Mouse (Mus musculus) cortical plate, adult 2 months (tissue): ENCODE results near the gene Il1rl2. TPM values are rescaled to one million over a fixed set of nuclear protein-coding genes. Genes with fewer than 3 reads are reported as not detected.
A peak's percentile ranks its signal among the peaks of the same experiment; 100 is the strongest.

Experiments
- H3K27ac ChIP-seq: fragments of 200-500 bp; 2 replicates; pipeline ENCODE4 v1.5.1; 2012; ENCODE audit warnings: low read length, control low read depth, inconsistent platforms; ENCODE audit not compliant: insufficient read depth
- H3K4me1 ChIP-seq: fragments of 200-500 bp; 2 replicates; pipeline ENCODE4 v1.6.1; 2011; ENCODE audit warnings: low read length; ENCODE audit not compliant: control insufficient read depth, insufficient read depth
- H3K4me3 ChIP-seq: fragments of 200-500 bp; 2 replicates; pipeline ENCODE4 v1.5.1; 2011; ENCODE audit warnings: mild to moderate bottlenecking, low read length, control low read depth; ENCODE audit not compliant: insufficient read depth
- CTCF ChIP-seq: fragments of 200-500 bp; IDR thresholded peaks from 2 replicates; pipeline ENCODE4 v1.5.1; 2011; ENCODE audit warnings: mild to moderate bottlenecking, control low read depth, low read length; ENCODE audit not compliant: insufficient read depth; ENCODE audit errors: extremely low read depth
- POLR2A ChIP-seq: fragments of 200-500 bp; IDR thresholded peaks from 2 replicates; pipeline ENCODE4 v1.6.1; 2011; ENCODE audit warnings: mild to moderate bottlenecking, low read length, control low read depth; ENCODE audit not compliant: insufficient read depth; ENCODE audit errors: extremely low read depth
- polyA plus RNA-seq: library from polyadenylated mRNA; depleted of rRNA; stranded (reverse); fragments of >200 nt; gene quantifications from 2 replicates; pipeline ENCODE4 v1.2.3, GENCODE M21; 2012

The Il1rl2 gene
- polyA plus RNA-seq, 1 experiment, result 0.65 TPM

DNA sequence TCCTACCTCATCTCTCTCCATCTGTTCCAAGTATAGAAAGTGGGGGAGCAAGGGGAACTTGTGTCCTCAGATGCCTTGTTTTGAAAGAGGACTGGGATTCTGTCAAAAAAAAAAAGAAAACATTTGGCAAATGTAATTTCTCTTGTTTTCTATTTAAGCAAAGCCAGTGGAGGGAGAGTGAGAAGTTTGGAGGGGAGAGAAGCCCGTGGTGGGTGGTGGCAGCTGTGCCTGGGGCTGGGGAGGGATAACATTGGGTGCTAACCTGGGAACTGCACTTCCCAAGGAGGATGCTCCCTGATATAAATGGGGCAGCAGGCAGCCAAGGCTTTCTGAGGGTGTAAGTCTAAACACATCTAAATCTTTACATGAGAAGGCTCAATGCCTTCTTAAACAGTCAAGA, 37.2 kb downstream of the Il1rl2 start:
- Histone ChIP-seq H3K4me1 (0 out of 2 replicates have a peak, but pooled peaks cover 1% of the 10 kb centered on the region), H3K4me3 (no peak overlapping the region), H3K27ac (no peak overlapping the region)
- TF ChIP-seq CTCF (no peak), POLR2A (no peak)

DNA sequence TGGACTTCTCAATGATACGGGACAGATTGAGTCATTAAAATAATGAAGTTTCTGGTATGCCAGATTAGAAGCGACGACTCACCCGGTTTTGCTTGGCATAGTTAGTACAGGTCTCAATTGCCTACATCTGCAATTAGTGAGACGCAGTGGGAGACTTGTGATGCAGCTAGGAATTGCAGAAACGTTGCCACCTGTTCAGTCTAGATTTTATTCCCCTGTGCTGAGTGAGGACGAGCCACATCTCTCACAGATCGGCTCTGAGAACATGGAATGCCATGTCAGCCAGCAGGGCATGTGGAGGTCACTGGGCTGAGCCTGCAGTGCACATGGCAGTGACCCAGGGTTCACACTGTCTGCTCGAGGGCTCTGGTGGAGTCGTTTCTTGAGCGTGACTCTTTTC, 38.4 kb downstream of the Il1rl2 start:
- H3K4me3 ChIP-seq, result no peak overlapping the region
- TF ChIP-seq CTCF, result no peak
- TF ChIP-seq POLR2A, result no peak
- no peak overlapping the region for H3K27ac ChIP-seq
- H3K4me1 ChIP-seq, result 0 out of 2 replicates have a peak, but pooled peaks cover 1% of the 10 kb centered on the region

DNA sequence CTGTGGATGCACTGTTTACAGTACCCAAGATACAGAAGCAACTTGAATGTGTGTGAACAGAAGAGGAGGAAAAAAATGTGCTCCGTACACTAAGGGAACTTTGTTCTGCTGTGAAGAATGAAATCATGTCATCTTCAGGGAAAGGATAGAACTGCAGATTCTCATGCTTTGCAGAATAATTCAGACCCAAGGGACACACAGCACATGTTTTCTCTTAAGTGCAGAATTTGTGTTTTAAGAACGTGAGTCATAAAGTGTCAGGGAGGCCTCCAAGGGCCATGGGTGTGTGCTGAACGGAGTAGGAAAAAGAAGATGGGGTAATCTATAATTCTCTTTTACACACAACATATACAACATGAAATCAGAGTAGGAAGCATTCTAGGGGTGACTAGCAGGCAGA, 48.5 kb downstream of the Il1rl2 start:
- H3K27ac ChIP-seq, result no peak overlapping the region
- no peaks in the 10 kb centered on the region for H3K4me1 ChIP-seq
- H3K4me3 ChIP-seq, result no peak overlapping the region
- TF ChIP-seq POLR2A, result no peak
- TF ChIP-seq CTCF, result no peak

DNA sequence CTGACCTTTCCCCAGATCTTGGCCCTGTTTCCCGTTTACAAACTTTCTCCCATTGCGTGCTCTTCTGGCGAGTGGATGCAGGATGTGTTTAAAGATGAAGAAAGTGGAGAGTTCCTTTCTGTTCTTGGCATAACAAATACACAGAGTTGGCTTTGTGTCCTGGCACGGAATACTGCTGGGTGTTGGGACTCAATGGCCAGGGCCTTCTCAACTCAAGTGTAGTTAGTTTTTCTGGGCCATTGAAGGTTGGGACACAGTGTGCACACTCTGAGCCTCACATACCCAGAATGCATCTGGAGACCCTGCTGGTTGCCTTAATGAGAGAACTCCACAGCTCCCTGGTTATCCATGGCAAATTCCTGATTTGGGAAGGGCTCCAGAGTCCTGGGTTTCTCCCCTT, 50.7 kb downstream of the Il1rl2 start:
- no peak overlapping the region for H3K27ac ChIP-seq
- H3K4me3 ChIP-seq, result no peak overlapping the region
- no peaks in the 10 kb centered on the region for H3K4me1 ChIP-seq
- TF ChIP-seq CTCF (no peak), POLR2A (no peak)

DNA sequence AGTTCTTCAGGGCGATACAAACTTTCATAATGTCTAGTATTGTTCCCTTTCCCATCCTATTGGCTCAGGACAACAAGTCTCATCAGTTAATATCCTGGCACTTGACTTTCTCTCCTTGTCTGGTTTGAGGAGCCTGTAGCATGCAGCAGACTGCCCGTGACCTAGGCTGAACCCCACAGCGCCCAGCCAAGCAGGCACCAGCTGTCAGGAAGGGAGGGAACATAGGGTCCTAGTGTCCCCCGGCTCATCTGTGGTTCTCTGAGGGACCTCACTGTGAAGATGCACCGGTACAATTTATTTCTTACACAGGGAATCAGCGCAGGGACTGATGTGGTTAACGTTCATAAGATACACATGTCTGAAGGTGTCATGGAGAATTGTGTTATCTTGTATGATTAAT, 52.3 kb downstream of the Il1rl2 start:
- no peak overlapping the region for H3K27ac ChIP-seq
- H3K4me1 ChIP-seq, result no peaks in the 10 kb centered on the region
- TF ChIP-seq CTCF (no peak), POLR2A (no peak)
- no peak overlapping the region for H3K4me3 ChIP-seq

DNA sequence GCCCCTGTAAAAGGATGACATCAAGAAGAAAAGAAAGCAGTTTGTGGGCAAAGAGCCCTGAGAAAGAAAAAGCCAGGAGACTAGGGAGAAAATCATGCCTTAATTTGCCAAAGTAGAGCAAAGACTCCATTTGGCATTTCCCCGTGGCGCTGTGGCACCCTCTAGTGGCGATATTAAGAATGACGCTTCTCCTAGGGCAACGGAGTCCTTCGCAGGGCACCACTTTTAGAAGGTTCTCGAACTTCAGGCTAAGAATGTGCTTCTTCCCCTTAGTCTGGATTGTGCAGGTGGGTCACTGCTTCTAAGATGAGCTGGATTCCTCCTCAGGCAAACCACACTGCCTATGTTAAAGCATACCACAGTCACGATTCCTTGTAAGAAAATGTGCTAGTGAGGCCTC, 54.4 kb downstream of the Il1rl2 start:
- H3K4me1 ChIP-seq, result no peaks in the 10 kb centered on the region
- H3K27ac ChIP-seq, result no peak overlapping the region
- H3K4me3 ChIP-seq, result no peak overlapping the region
- TF ChIP-seq CTCF (peak; percentile 99), POLR2A (no peak)

DNA sequence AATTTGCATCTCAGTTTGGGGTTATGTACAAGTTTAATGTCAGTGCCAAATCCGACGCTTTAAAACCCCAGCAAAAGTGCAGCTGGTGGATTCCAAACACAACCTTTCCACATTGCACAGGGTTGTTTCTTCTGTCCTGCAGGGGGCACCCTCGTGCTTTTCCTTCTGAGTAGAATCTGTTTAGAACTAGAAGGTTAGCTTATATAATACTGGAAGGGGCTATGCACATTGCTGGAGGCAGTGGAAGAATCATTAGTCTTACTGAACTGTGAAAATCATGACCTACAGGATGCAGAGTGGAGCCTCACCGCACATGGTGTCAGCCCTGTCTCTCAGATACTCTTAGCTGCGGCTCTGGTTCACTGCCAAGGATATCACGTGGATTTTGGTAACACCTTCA, 55.7 kb downstream of the Il1rl2 start:
- Histone ChIP-seq H3K4me1 (no peaks in the 10 kb centered on the region), H3K27ac (no peak overlapping the region), H3K4me3 (no peak overlapping the region)
- TF ChIP-seq POLR2A (no peak), CTCF (peak; percentile 60; the same call in 1 of the 2 replicates)

DNA sequence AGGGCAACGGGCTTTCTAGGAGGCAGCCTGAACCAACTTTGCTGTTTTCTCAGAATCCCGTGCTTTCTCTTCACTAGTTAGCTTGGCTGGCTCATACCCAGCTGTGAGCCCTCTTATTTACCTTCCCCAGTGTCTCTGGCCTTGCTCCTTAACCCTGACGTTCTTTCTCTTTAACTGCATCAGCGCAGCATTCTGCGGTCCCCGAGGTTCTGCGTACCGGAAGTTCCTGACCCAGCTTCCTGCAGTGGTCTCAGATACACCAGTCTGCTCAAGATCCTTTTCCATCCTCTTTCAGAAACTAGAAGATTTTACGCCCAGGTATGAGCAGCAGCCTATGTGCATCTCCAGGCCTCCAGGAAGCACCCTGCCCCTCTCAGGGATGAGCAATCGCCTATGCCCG, 56.6 kb downstream of the Il1rl2 start:
- no peak for TF ChIP-seq CTCF
- TF ChIP-seq POLR2A, result no peak
- H3K27ac ChIP-seq, result no peak overlapping the region
- no peak overlapping the region for H3K4me3 ChIP-seq
- no peaks in the 10 kb centered on the region for H3K4me1 ChIP-seq

DNA sequence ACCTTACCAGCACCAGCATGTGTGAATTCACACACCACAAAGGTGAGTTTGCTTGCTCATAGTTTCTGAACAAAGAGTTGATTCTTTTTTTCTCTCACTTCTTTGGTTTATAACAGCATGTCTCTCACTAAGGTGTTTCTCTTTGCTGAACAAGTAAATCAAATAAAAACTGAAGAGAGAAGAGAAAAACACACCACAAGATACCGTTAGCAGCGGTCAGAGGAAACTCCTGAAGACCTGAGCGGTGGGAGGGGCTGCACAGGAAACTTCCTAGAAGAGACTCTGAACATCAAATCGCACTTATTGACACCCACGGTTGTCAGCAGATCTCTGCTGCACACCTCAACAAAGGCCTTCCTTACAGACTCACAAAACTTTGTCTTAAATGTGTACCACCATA, 58.4 kb downstream of the Il1rl2 start:
- no peaks in the 10 kb centered on the region for H3K4me1 ChIP-seq
- no peak for TF ChIP-seq CTCF
- TF ChIP-seq POLR2A, result no peak
- H3K27ac ChIP-seq, result no peak overlapping the region
- H3K4me3 ChIP-seq, result no peak overlapping the region

DNA sequence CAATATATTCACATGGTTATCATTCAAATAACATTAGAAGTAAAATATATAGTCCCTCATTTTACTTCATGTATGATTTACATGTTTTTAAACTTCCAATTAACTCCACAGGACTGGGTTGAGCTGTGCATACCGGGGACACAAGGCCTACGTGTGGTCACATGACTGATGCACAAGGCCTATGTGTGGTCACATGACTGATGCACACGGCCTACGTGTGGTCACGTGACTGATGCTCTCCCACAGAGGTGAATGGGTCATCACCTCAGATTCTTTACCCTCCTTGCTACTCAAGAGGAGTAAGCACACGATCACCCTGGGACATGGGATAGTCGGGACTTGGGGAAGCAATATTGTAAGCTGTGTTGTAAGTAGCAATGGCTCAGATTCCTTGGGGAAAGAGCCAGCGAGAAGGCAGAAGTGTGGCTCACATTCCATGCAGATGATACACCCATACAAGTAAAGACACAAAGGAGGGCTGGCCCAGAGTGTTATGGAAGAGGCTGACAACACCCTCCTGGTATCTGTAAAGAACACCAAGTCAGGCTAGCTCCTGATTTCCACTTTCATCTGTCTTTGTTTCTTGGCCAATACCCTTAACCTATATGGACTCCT, 60.6 kb downstream of the Il1rl2 start:
- Histone ChIP-seq H3K4me3 (no peak overlapping the region), H3K27ac (no peak overlapping the region), H3K4me1 (no peaks in the 10 kb centered on the region)
- no peak for TF ChIP-seq CTCF
- TF ChIP-seq POLR2A, result no peak
